Mouse (Mus musculus) spleen, adult 12 weeks (tissue): ENCODE measurements around the gene BC051142.
A peak's percentile ranks its signal among the peaks of the same experiment; 100 is the strongest.

ENCODE experiments used
- DNase-seq: peaks from one replicate; pipeline ENCODE4 v3.0.0; 2022; ENCODE audit warnings: low spot score

Gene BC051142

DNA sequence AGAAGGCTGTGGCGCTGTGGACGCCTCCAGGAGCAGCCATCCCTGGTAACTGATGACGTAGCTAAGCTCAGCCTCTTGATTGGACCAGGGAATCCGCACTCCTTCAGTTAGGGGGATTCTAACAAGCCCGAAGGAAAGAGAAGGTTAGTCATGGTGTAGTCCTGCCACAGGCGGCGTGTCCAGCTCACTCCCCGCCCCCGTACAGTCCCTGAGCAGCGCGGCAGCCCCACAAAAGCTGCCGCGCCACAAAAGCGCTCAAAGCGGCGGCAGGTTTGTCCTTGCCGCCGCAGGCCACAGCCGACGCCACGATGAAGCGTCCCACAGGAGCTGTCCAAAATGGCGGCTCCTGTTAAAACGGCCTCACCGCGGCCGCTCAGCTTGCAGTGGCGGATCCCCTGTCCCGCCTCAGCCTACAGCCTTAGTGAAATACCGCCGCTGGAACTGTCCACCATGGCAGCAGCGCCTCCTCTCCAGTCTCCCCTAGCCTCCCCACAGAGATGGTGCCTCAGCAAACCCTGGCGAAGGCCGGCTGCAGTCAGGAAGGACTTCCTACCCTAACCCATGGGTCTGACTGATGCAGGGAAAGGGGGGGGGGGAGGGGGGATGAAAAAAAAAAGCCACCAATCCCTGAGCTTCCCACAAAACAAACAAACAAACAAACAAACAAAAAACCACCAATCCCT is at the start of gene BC051142:
Gene BC051142, plus strand, starts transcription at position 110 of the 683 bp plus-strand sequence.
- peak; percentile 59 for DNase-seq

DNA sequence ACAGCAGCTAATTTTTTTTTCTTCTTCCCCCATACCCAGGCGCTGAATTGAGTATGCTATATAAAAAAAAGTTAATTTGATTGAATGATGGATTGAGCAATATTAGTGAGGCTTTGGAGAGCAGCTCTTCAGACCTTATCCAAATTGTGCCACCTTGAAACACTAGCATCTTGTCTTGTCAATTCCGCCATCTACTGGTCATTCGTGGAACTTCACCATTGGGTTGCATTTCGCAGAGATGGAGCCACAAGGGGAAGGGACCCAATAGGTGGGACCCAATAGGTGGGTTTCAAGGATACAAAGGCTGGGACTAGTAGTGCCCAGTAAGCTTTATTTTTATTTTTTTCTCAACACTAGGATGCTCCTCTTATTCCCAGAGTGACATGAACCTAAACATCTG is 49.2 kb upstream of the BC051142 start:
- DNase-seq, result peak; percentile 62

DNA sequence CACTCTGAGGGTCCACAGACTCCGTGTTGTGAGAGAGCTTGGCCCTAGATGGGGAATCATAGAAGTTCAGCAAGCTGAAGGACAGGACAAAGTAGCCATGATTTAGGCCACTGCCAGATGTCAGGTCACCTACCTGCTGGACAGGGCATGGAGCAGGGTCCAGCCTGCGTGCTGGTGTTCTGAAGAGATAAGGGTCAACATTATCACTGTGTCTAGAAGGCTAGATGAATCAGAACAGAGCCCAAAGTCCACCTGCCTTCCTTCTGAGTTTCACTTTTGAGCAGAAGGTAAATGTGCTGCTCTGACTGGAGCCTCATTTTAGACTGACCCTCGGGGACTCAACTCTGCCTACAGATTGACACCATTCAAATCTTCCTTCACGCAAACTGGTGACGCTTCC is 44.1 kb upstream of the BC051142 start, which contains the start of gene Btnl2:
Gene Btnl2, plus strand, starts transcription at position 284 of the 400 bp plus-strand sequence.
- DNase-seq, result no peak

DNA sequence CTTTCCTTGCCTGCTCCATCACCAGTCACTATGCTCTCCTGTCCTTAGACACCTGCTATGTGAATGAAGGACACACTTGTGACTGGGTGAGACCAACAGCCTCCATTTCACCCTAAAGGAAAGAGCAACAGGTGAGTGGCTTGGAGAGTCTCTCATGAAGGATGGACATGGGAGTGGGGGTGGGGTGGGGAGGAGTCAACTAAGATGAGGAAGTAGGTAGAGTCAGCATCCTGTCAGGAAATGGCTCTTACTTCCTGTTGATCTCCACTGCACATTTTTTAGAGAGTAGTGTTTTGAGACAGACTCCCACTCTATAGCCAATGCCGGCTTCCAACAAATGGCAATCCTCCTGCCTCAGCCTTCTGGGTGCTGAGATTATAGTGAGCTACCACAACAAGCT is 43.7 kb upstream of the BC051142 start:
- DNase-seq, result no peak

DNA sequence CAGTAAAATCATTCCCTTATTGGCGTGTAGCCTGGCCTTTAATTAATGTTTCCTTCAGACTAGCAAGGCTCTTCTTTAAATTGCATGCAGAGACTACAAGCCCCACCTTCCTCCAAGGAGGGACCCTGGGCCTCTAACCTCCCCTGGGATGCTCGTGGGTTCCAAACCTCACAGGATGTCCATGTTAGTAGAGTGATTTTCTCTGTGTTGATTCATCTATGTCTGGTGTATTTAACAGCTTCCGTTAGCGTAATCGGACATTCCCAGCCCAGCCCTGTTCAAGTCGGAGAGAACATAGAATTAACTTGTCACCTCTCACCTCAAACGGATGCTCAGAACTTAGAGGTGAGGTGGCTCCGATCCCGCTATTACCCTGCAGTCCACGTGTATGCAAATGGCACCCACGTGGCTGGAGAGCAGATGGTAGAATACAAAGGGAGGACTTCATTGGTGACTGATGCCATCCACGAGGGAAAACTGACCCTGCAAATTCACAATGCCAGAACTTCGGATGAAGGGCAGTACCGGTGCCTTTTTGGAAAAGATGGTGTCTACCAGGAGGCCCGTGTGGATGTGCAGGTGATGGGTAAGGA is 35.6 kb upstream of the BC051142 start:
- no peak for DNase-seq

DNA sequence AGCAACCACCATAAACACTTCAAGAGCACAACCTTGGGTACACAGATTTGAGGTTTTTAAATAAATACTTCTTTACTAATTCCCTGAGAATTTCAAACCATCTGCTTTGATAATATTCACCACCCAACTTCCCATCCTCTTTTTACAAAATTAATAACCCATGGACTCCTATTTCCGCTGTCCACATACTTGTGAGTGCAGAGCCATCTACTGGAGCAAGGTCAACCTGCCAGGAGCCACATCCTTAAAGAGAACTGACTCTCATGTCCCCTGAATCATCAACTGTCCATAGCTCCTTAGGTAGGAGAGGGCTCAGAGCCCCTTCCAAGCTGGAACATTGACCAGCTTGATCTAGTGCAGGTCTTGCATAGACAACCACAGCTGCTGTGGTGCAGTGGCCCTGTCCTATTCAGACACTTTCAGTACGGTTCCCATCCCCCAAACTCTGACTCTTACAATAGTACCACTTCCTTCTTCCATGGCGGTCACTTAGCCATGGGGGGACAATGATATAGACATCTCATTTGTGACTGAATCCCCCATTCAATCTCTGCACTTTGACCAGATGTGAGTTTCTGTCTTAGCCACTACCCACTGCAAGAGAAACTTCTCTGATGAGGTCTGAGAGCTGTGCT is 34.8 kb upstream of the BC051142 start:
- DNase-seq, result no peak

DNA sequence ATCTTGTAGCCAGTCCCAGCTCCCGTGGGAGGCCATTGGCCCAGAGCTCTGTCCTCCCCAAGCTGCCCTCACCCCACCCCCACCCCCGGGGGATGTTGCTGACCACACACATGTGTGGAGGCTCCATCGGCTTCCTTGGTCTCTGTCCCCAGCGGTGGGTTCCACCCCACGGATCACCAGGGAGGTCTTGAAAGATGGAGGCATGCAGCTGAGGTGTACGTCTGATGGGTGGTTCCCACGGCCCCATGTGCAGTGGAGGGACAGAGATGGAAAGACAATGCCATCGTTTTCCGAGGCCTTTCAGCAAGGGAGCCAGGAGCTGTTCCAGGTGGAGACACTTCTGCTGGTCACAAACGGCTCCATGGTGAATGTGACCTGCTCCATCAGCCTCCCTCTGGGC is 33.6 kb upstream of the BC051142 start:
- DNase-seq, result no peak

DNA sequence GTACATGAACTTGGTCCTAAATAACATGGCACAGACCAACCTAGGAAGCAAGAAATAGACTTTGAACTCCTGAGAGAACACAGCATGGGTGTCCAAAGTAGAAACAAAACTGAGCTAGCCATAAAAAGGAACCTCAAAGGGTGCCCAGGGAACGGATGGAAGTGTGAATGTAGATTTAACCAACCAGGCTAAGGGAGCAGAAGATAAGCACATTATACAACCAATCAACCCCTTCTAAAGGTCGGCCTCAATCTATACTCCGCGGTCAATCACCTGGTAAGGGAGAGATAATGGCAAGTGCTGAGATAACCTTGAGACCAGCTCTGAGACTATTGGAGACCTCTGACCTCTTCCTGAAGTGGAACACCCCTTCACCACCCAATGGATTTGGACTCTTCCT is 28.1 kb upstream of the BC051142 start:
- DNase-seq, result no peak

DNA sequence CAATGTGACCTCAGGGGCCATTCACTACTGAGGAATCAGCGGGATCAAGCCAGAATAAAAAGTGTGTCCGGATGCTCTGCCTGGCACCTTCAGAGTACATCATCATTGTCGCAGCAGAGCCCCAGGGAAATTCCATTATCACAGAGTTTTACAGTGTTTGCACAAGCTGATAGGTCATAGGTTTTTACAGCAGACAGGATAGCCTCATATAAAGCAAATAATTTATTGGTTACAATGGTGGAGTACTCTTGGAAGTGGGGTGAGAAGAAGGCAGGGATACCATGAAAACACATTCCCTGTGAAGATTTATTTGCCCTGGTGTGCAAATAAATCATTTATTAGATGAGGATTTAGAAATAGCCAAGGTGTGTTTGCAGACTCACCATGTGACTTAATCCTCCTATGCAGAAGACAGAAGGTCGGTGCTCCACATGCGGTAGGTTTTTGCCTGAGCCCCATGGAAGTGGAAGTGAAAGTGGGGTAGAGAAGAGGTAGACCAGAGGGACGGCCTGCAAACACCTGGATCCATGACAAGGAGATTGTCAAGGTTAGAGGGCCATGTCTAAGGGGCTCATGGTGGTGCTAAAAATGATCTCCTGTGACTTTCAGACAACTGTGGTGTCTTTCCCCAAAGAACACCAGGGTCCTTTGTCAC is 25.4 kb upstream of the BC051142 start:
- no peak for DNase-seq

DNA sequence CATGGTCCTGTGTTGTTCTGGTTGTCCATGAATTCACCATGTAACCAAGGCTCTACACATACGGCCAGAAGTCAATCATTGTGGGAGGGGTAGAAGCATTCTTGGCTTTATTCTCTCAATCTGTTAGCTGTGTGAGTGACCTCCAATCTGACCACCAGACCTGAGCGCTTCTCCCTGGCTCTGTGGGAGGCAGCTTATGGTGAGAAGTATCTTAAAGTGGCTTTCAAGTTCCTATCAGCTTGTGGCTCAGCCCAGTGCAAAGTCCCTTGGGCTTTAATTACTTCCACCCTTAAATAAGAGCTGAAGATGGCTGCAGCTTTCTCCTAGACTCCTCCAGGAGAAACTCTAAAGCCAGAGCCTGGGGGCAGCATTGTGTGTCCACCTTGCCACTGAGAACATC is 21.8 kb upstream of the BC051142 start, which contains the start of gene Btnl1:
Gene Btnl1, plus strand, starts transcription at position 286 of the 400 bp plus-strand sequence.
- DNase-seq, result no peak

DNA sequence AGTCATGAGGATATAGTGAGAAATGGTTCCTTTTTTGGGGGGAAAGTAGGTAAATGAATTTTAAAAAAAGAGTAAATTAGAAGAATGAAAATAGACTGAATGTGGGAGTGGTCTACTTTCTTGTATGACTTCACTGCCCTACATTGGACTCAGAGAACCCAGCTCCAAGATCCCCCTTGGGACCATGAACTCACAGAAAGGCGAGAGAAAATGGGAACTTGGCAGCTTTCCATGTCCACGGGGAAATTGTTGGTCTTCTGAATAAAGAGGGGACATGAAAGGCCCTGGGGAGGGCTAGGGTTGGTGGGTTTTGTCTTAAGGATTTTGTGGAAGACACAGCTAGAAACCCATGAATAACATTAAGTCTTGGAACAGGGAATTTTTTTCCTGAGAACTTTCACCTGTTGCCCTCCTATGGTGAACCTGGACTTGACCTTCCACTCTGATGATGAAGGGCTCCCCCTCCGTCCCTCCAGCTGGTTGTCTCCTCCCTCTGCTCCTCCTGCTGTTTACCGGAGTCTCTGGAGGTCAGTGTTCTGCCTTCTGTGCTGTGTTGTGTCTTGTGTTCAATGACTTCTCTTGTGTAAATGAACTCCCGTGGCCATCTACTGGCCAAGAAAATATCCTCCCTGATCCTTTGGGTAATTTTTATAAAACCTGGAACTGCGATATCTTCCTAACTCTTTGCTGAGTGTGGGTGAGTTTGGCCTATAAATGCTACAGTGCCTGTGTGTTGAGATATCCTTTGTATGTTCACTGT is 21.0 kb upstream of the BC051142 start:
- DNase-seq, result no peak

DNA sequence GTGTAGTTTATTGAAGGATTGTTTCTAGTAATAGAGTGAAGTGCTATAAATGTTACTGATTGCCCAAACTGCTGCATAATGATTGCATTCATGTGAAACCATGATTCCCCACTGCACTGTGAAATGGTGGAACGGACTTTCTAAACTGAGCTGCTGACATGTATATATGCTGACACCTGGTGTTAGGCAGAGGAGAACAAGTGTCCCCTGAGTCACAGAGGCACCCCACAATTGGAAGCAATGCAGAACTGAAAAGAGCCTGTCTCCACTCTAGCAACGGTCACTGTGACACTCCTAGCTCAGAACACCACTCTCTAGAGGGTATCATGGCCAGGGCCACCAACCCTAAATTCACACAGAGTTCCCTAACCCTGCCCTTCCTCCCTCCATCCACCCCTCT is 19.9 kb upstream of the BC051142 start:
- no peak for DNase-seq

DNA sequence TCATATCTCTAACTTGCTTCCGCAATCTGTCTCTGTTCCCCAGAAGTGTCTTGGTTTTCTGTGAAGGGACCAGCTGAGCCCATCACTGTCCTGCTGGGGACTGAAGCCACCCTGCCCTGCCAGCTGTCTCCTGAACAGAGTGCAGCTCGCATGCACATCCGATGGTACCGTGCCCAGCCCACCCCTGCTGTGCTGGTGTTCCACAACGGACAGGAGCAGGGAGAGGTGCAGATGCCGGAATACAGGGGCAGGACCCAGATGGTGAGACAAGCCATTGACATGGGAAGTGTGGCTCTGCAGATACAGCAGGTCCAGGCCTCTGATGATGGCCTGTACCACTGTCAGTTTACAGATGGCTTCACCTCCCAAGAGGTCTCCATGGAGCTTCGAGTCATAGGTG is 19.2 kb upstream of the BC051142 start:
- DNase-seq, result no peak

DNA sequence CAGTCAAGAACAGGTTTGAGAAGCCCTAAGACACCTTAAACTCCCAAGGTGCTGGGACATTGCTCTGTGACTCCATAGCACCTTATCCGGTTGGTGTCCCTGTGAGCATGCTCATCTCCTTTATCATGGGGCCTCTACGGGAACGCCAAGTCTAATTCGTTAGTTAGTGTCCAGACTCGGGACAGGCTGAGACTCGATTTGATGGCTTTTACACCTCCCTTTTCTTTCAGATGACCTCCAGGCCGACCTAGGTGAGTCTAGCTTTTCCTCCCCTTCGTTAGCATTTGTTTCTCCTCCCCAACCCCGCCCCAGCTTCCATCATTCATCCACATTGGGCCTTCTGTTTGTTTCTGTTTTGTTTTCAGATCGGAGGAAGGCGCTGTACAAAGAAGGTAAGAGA is 16.7 kb upstream of the BC051142 start:
- no peak for DNase-seq

DNA sequence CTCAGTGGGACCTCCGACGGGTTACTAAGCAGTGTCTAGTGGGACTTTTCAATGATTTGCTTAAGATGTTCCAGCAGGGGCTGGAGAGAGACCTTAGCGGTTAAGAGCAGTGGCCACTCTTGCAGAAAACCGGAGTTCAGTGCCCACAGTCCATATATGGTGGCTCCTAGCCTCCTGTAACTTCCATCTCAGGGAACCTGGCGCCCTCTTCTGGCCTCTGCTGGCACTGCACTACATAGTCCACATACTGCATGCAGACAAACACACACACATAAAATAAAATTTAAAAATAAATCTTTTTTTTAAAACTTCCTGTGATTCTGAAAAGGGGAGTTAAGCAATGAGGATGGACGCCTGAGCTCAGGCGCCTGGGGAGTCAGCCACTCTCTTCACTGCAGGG is 15.4 kb upstream of the BC051142 start:
- peak; percentile 23 for DNase-seq

DNA sequence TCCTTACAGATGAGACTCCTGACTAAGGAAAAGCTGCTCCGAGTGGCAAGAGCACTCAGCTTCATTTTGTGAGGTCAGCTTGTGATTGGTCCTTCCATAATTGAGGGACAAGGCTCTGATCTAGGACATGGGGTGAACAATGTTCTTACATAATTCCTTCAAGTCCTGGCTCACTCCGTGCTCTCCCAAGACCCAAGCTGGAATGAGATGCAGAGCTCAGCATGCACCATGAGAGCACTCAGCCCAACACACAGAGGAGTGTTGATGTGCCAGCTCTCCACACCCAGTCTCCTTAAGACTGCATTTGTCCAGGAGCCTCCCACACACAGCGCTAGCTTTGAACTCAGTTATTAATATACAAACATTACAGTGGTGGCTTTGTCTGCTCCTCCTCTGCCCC is 13.9 kb upstream of the BC051142 start:
- no peak for DNase-seq

DNA sequence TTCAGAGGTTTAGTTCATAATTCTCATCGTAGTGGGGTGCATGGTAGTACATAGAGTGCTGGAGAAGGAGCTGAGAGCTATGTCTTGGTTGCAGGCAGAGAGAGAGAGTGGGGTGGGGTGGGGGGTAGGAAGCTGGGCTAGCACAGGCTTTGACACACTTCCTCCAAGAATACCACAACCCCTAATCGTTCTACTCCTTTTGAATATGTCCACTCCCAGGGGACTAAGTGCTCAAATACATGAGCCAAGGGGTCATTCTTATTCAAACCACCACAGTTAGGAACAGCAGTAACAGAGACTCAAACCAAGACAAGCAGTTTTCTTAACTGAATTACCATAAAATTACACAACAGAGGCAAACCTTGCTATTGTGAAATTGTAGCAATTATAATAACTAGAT is 12.0 kb upstream of the BC051142 start:
- DNase-seq, result no peak

DNA sequence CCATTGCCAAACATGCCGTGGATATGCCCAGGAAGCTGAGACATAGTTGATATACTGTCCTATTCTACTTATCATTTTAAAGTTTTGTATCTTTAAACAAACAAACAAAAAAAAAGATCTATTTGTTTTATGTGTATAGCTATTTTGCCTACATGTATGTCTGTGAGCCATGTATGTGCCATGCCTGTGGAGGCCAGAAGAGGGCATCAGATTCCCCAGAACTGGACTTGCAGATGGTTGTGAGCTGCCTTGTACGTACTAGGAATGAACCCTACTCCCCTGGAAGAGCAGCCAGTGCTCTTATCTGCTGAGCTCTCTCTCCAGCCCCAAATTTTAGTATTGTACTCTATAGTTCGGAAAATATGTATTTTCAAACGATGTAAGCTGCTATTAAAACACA is 10.1 kb upstream of the BC051142 start:
- no peak for DNase-seq

DNA sequence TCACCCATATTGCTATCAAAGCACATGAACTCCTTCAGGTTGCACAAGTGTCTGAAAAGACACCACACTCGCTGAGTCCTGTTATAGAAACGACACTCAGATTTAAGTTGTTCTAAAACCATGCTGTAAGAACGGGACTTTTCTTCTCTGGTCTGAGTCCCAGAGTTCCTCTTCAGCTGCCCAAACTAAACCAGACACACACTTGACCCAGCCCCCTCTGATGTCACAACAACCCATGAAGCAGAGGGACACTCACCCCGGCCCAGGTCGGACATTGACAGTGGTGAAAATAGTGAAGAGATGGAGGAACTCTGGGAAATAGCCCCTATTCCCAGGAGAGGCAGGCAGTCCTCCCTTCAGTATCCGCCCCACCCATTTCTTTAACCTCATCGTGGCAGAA is 7.1 kb upstream of the BC051142 start:
- no peak for DNase-seq

DNA sequence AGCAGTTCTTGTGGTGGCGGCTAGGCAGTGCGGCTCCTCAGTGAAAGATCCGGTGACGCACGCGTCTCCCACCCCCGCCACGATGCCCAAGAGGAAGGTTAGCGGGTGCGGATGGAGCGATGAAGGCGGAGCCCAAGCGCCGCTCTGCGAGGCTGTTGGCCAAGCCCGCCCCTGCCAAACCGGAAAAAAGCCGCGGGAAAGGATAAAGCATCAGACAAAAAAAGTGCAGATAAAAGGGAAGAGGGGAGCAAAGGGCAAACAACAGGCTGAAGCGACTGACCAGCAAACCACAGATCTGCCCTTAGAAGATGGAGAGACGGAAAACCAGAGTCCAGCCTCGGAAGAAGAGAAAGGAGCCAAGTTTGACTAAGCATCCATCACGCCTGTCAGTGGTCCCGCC is 6.3 kb upstream of the BC051142 start:
- DNase-seq, result no peak

DNA sequence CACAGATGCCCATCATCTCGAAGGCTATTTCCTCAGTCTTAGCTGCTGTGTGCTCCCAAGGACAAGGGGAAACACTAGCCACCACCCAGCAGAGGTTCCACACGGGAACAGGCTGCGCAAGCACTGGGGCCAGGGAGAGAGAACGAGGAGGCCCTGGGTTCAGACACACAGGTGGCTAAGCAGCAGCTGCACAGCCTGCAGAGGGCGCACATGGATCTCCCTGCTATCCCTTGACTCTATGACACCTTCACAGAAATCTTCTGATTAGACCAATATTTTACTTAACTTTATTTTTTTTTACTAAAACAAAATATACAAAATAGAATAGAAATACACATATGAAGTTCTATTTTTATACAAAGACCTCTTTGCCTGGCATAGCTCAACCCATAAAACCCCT is 1.3 kb upstream of the BC051142 start:
- no peak for DNase-seq

DNA sequence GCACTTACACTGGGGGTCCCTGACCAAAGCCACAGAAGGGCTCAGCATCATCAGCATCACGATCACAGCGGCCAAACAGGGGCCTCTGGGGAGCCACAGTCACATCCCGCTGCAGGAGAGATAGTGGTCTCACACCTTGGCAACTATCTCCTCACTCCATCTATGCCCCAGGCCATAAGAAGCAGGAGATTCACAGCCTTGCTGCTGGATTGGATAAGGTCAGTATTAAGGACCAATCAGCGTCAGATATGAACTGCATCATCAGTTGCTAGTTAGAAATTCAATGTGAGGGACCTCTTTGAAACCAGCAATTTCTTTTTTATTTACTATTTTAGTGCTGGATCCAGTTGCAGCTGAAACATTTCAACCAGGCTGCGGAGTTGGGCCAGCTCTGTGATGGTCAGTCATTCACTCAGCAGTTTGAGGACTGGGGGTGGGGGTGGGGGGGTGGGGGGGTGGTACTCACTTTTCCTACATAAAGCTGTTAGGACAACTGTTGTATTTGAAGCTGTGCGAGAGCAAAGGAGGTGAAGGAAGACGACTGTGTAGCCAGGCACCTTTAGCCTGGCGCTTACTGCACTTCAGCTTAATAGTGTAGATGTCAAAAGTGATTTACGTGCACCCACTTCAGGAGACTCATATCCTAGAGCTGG is 436 bp upstream of the BC051142 start:
- DNase-seq, result peak; percentile 49
